Mouse (Mus musculus) liver, embryonic 11.5 days (tissue): ENCODE results near the gene Rapsn. TPM values are rescaled to one million over a fixed set of nuclear protein-coding genes. Genes with fewer than 3 reads are reported as not detected.

Experiments used
- ATAC-seq: fragments of 200-750 bp; cut with Nextera tagmentation; replicated peaks from 2 replicates; pipeline ENCODE4 v1.8.0; 2017; ENCODE audit warnings: moderate number of reproducible peaks, mild to moderate bottlenecking, moderate TSS enrichment, moderate library complexity; ENCODE audit not compliant: low FRiP score
- DNase-seq: peaks from one replicate; pipeline ENCODE4 v3.0.0-alpha.2; 2017; ENCODE audit warnings: low spot score
- H3K27ac ChIP-seq: fragments of 300-500 bp; sonication (generic); 2 replicates; pipeline ENCODE4 v1.5.1; 2014; ENCODE audit warnings: mild to moderate bottlenecking, low read depth, low read length, control low read depth
- H3K27me3 ChIP-seq: fragments of 300-500 bp; sonication (generic); replicated peaks from 2 replicates; pipeline ENCODE4 v1.6.1; 2014; ENCODE audit warnings: low read length, mixed read lengths; ENCODE audit not compliant: control insufficient read depth, insufficient read depth
- H3K36me3 ChIP-seq: fragments of 300-500 bp; sonication (generic); 2 replicates; pipeline ENCODE4 v1.6.1; 2014; ENCODE audit warnings: mild to moderate bottlenecking, low read length, moderate library complexity, mixed read lengths; ENCODE audit not compliant: control insufficient read depth, insufficient read depth
- H3K4me1 ChIP-seq: fragments of 300-500 bp; sonication (generic); replicated peaks from 2 replicates; pipeline ENCODE4 v1.6.1; 2014; ENCODE audit warnings: low read length, mixed read lengths; ENCODE audit not compliant: control insufficient read depth, insufficient read depth
- H3K4me2 ChIP-seq: fragments of 300-500 bp; sonication (generic); 2 replicates; pipeline ENCODE4 v1.6.1; 2014; ENCODE audit warnings: mild to moderate bottlenecking, control low read depth, moderate library complexity
- H3K4me3 ChIP-seq: fragments of 300-500 bp; sonication (generic); 2 replicates; pipeline ENCODE4 v1.5.1; 2014; ENCODE audit warnings: low read depth, low read length, control low read depth
- H3K9ac ChIP-seq: fragments of 300-500 bp; sonication (generic); 2 replicates; pipeline ENCODE4 v1.6.1; 2014; ENCODE audit warnings: low read depth, low read length, control low read depth
- H3K9me3 ChIP-seq: fragments of 300-500 bp; sonication (generic); 2 replicates; pipeline ENCODE4 v1.6.1; 2016; ENCODE audit warnings: low read length, inconsistent platforms, mixed read lengths; ENCODE audit not compliant: control insufficient read depth
- WGBS: fragments of 180-500 bp; shearing (Covaris S2); extraction: QIAGEN DNeasy Blood & Tissue Kit; methylation state at CpG from one replicate; pipeline ENCODE4 v1.1.7; 2014; 5-methylcytosine and 5-hydroxymethylcytosine counted together
- polyA plus RNA-seq: library from polyadenylated mRNA; unstranded; fragments of >200 nt; fragmentation: Nextera tagmentation; extraction: Ambion mirVana; gene quantifications from 2 replicates; pipeline ENCODE4 v1.2.1, GENCODE M21; 2014

Rapsn gene
- polyA plus RNA-seq, 1 experiment from 2014 or later = 1.4 TPM

- peaks cover 7% of the 10 kb centered on the region; the same call in 1 of the 2 replicates for H3K4me1 ChIP-seq
- DNase-seq = no peak
- WGBS = 54% methylated on average over 9 of the region's 9 CpGs
- H3K4me2 ChIP-seq = no peak overlapping the region
- no peaks in the 10 kb centered on the region for H3K9me3 ChIP-seq
- no peaks in the 10 kb centered on the region for H3K27me3 ChIP-seq
- ATAC-seq = 0 out of 2 replicates have a peak, but pooled peaks have one; percentile 62
- no peaks in the 10 kb centered on the region for H3K36me3 ChIP-seq
- H3K9ac ChIP-seq = no peak overlapping the region
- H3K27ac ChIP-seq = peak overlapping the region; percentile 37; the same call in 1 of the 2 replicates
- H3K4me3 ChIP-seq = no peak overlapping the region
Observed at GRCm38 (mm10) chr2:91088987-91089386, 53.6 kb downstream of the Rapsn start.

GRCm38 (mm10) chr2:91090208-91090607 lies 54.8 kb downstream of the Rapsn start:
- H3K36me3 ChIP-seq = no peaks in the 10 kb centered on the region
- H3K27me3 ChIP-seq = no peaks in the 10 kb centered on the region
- no peak overlapping the region for H3K27ac ChIP-seq
- ATAC-seq (no peak), DNase-seq (no peak)
- no peak overlapping the region for H3K4me3 ChIP-seq
- peaks cover 7% of the 10 kb centered on the region; the same call in 1 of the 2 replicates for H3K4me1 ChIP-seq
- WGBS = 75% methylated on average over 6 of the region's 6 CpGs
- no peaks in the 10 kb centered on the region for H3K9me3 ChIP-seq
- no peak overlapping the region for H3K9ac ChIP-seq
- H3K4me2 ChIP-seq = no peak overlapping the region

- H3K4me2 ChIP-seq = no peak overlapping the region
- no peak overlapping the region for H3K4me3 ChIP-seq
- no peaks in the 10 kb centered on the region for H3K27me3 ChIP-seq
- no peak overlapping the region for H3K9ac ChIP-seq
- no peak overlapping the region for H3K27ac ChIP-seq
- no peak for ATAC-seq
- H3K9me3 ChIP-seq = no peaks in the 10 kb centered on the region
- H3K36me3 ChIP-seq = no peaks in the 10 kb centered on the region
- peaks cover 7% of the 10 kb centered on the region; the same call in 1 of the 2 replicates for H3K4me1 ChIP-seq
- 77% methylated on average over 6 of the region's 6 CpGs for WGBS
- no peak for DNase-seq
Observed at GRCm38 (mm10) chr2:91090827-91091226, 55.4 kb downstream of the Rapsn start.

Other genes starting within 250 kb of the Rapsn start
- 218 and 231 TPM in 2 replicates for gene Mtch2, start 188.5 kb upstream of the Rapsn start, polyA plus RNA-seq
- 6.6 and 6.9 TPM in 2 replicates for gene C1qtnf4, start 149.8 kb upstream of the Rapsn start, polyA plus RNA-seq
- 32.6 and 34.4 TPM in 2 replicates for gene Kbtbd4, start 130.9 kb upstream of the Rapsn start, polyA plus RNA-seq
- 223 and 236 TPM in 2 replicates for gene Ndufs3, start 130.8 kb upstream of the Rapsn start, polyA plus RNA-seq
- 78.1 and 90.5 TPM in 2 replicates for gene Celf1, start 95.2 kb upstream of the Rapsn start, polyA plus RNA-seq
- 324 and 347 TPM in 2 replicates for gene Psmc3, start 18.4 kb downstream of the Rapsn start, polyA plus RNA-seq
- gene Slc39a13, start 34.8 kb downstream of the Rapsn start, polyA plus RNA-seq = 19.6 and 20.0 TPM in 2 replicates
- gene Spi1, start 46.8 kb downstream of the Rapsn start, polyA plus RNA-seq = 19.5 and 22.7 TPM in 2 replicates
- 1.2 and 5.0 TPM in 2 replicates for gene Mybpc3, start 82.5 kb downstream of the Rapsn start, polyA plus RNA-seq
- gene Madd, start 148.2 kb downstream of the Rapsn start, polyA plus RNA-seq = 13.7 and 14.0 TPM in 2 replicates
- gene Nr1h3, start 167.2 kb downstream of the Rapsn start, polyA plus RNA-seq = 12.2 and 14.6 TPM in 2 replicates
- 16.2 and 17.8 TPM in 2 replicates for gene Acp2, start 167.3 kb downstream of the Rapsn start, polyA plus RNA-seq
- gene Ddb2, start 201.4 kb downstream of the Rapsn start, polyA plus RNA-seq = 12.9 and 15.3 TPM in 2 replicates
- 15.6 and 16.1 TPM in 2 replicates for gene Pacsin3, start 220.3 kb downstream of the Rapsn start, polyA plus RNA-seq
- gene Arfgap2, start 229.4 kb downstream of the Rapsn start, polyA plus RNA-seq = 95.7 and 105 TPM in 2 replicates